Mouse (Mus musculus) E14TG2a.4 (cell line): ENCODE measurements around the gene Sult1d1.

Experiments used
- CTCF ChIP-seq: conservative IDR thresholded peaks from 2 replicates; pipeline ENCODE4 v1.5.1; 2014; ENCODE audit warnings: low read length
- NANOG ChIP-seq: IDR thresholded peaks from 2 replicates; pipeline ENCODE4 v1.6.1; 2014; ENCODE audit warnings: borderline replicate concordance, low read length, mixed read lengths
- POU5F1 ChIP-seq: IDR thresholded peaks from 2 replicates; pipeline ENCODE4 v1.6.1; 2014; ENCODE audit warnings: low read length, borderline replicate concordance

DNA sequence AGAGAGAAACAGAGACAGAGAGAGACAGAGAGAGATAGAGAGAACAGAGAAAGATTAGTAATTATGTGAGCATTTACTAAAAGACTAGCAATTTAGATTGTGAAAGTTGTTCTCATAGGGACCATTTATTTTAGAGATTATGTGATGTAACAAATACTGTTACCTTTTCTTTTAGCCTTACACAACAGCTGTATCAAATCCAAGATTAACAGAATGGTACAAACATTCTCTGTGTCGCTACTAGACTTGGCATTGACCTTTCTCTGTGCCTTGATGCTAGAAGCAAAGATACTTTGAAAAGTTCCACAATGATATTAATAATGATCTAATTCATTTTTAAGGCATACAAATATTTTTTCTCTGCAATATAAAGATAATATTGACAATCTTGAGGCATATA is 11.6 kb upstream of the Sult1d1 start:
- no peak for TF ChIP-seq CTCF
- TF ChIP-seq POU5F1 = no peak
- TF ChIP-seq NANOG = no peak
